Mouse (Mus musculus) natural killer cell, adult 2 months (primary cell): ENCODE measurements at regions not wholly inside any gene's neighbourhood (a gene's known extent, or its start where the extent isn't known, plus 50 kb on each side); places are given as distances from the start of the nearest gene placed in this dataset.
"Not testable (repeated sequence)": the region's sequence is repeated elsewhere in the genome, so short reads cannot be mapped to it uniquely, and the experiment has no call there.

Experiments used
- DNase-seq, 2 experiments: peaks; one replicate each; pipeline ENCODE4 v3.0.0; 2022; ENCODE audit warnings: low spot score in 2 of 2

- no peak for DNase-seq
Measured at GRCm38 (mm10) chr1:137223052-137223451, 262.8 kb upstream of the Nr5a2 start.

- no peak for DNase-seq
Measured at GRCm38 (mm10) chr1:137221087-137222057, 261.1 kb upstream of the Nr5a2 start.

- DNase-seq: no peak
Measured at GRCm38 (mm10) chr1:137220226-137220625, 260.0 kb upstream of the Nr5a2 start.

GRCm38 (mm10) chr1:137218611-137219010 lies 258.4 kb upstream of the Nr5a2 start:
- no peak for DNase-seq

- DNase-seq: no peak
Measured at GRCm38 (mm10) chr1:137218096-137218495, 257.8 kb upstream of the Nr5a2 start.

- no peak for DNase-seq
Measured at GRCm38 (mm10) chr1:137217206-137217605, 257.0 kb upstream of the Nr5a2 start.

- DNase-seq: not testable (repeated sequence)
Measured at GRCm38 (mm10) chr1:137214328-137214727, 254.1 kb upstream of the Nr5a2 start.

GRCm38 (mm10) chr1:137213717-137214116 lies 253.5 kb upstream of the Nr5a2 start:
- DNase-seq: no peak

- DNase-seq: no peak
Measured at GRCm38 (mm10) chr1:137212856-137213255, 252.6 kb upstream of the Nr5a2 start.

GRCm38 (mm10) chr1:137204371-137204770 lies 244.1 kb upstream of the Nr5a2 start:
- DNase-seq: no peak

- DNase-seq: no peak
Measured at GRCm38 (mm10) chr1:137203512-137203911, 243.3 kb upstream of the Nr5a2 start.

- DNase-seq: no peak
Measured at GRCm38 (mm10) chr1:137200931-137201330, 240.7 kb upstream of the Nr5a2 start.

- DNase-seq: no peak
Measured at GRCm38 (mm10) chr1:137195962-137196361, 235.7 kb upstream of the Nr5a2 start.

GRCm38 (mm10) chr1:137195065-137195620 lies 234.9 kb upstream of the Nr5a2 start:
- DNase-seq: no peak

GRCm38 (mm10) chr1:137178231-137178630 lies 218.0 kb upstream of the Nr5a2 start:
- DNase-seq: no peak

- no peak for DNase-seq
Measured at GRCm38 (mm10) chr1:137176696-137177095, 216.4 kb upstream of the Nr5a2 start.

GRCm38 (mm10) chr1:137174081-137174480 lies 213.8 kb upstream of the Nr5a2 start:
- DNase-seq: no peak

- DNase-seq: no peak
Measured at GRCm38 (mm10) chr1:137172128-137172527, 211.9 kb upstream of the Nr5a2 start.

- DNase-seq: no peak
Measured at GRCm38 (mm10) chr1:137171451-137171850, 211.2 kb upstream of the Nr5a2 start.

GRCm38 (mm10) chr1:137147891-137148290 lies 187.6 kb upstream of the Nr5a2 start:
- DNase-seq: no peak

- DNase-seq: no peak
Measured at GRCm38 (mm10) chr1:137141879-137142570, 181.8 kb upstream of the Nr5a2 start.

GRCm38 (mm10) chr1:137141372-137141771 lies 181.1 kb upstream of the Nr5a2 start:
- no peak for DNase-seq
